Mouse (Mus musculus): ENCODE results near the gene Smg9. TPM values are rescaled to one million over a fixed set of nuclear protein-coding genes. Genes with fewer than 3 reads are reported as not detected.

Gene Smg9
- total RNA-seq, 2 experiments from 2014 or later = 12.8 to 14.9 TPM

- intact Hi-C loops (cut with DNase I) = loop anchor here (1.0 kb wide), 1 partner anchor 25 kb away; no protein-coding TSS in a partner anchor
- DNase-seq = no peak
Observed at GRCm38 (mm10) chr7:24469126-24469525, 69.7 kb downstream of the Smg9 start.

- DNase-seq = no peak
- intact Hi-C loops (cut with DNase I) = loop anchor here (5.0 to 10.0 kb wide), 2 partner anchors 92 to 194 kb away; no protein-coding TSS in a partner anchor
Observed at GRCm38 (mm10) chr7:24470356-24470755, 70.9 kb downstream of the Smg9 start.

Other genes with a start within 250 kb of the Smg9 start
- gene Zfp114, start 224.6 kb upstream of the Smg9 start, total RNA-seq (2021) = under 1 TPM; 0.12 to 0.19 TPM
- gene Zfp111, start 188.2 kb upstream of the Smg9 start, total RNA-seq (2021) = 1 to 10 TPM; 4.7 to 9.8 TPM
- 1 to 10 TPM; 1.3 to 2.1 TPM for gene Zfp109, start 162.1 kb upstream of the Smg9 start, total RNA-seq (2021)
- 1 to 10 TPM; 1.4 to 1.7 TPM for gene Zfp108, start 144.8 kb upstream of the Smg9 start, total RNA-seq (2021)
- 1 to 10 TPM; 3.5 to 5.0 TPM for gene Zfp93, start 129.2 kb upstream of the Smg9 start, total RNA-seq (2021)
- gene Zfp61, start 98.4 kb upstream of the Smg9 start, total RNA-seq (2021) = 1 to 10 TPM; 4.0 to 5.5 TPM
- 1 to 10 TPM; 2.2 to 2.5 TPM for gene Zfp94, start 83.0 kb upstream of the Smg9 start, total RNA-seq (2021)
- under 1 TPM in 1 of 2 experiments, not detected in 1; 0.31 TPM for gene Tescl, start 65.7 kb upstream of the Smg9 start, total RNA-seq (2021)
- gene Lypd5, start 50.4 kb upstream of the Smg9 start, total RNA-seq (2021) = not detected
- 1 to 10 TPM; 1.2 to 2.2 TPM for gene Kcnn4, start 29.4 kb upstream of the Smg9 start, total RNA-seq (2021)
- not detected for gene Irgc1, start 52.7 kb downstream of the Smg9 start, total RNA-seq (2021)
- gene Plaur, start 62.9 kb downstream of the Smg9 start, total RNA-seq (2021) = 1 to 10 TPM; 4.2 to 6.1 TPM
- 10 to 100 TPM; 18.6 to 22.7 TPM for gene Cadm4, start 82.4 kb downstream of the Smg9 start, total RNA-seq (2021)
- gene Zfp428, start 107.4 kb downstream of the Smg9 start, total RNA-seq (2021) = 10 to 100 TPM; 15.3 to 18.8 TPM
- not detected for gene AC161166.1, start 112.8 kb downstream of the Smg9 start, total RNA-seq (2021)
- 10 to 100 TPM; 18.3 to 20.1 TPM for gene Irgq, start 131.1 kb downstream of the Smg9 start, total RNA-seq (2021)
- not detected for gene Pinlyp, start 146.5 kb downstream of the Smg9 start, total RNA-seq (2021)
- 10 to 100 TPM; 28.8 to 33.2 TPM for gene Xrcc1, start 146.7 kb downstream of the Smg9 start, total RNA-seq (2021)
- 10 to 100 TPM; 20.5 to 25.0 TPM for gene Ethe1, start 187.9 kb downstream of the Smg9 start, total RNA-seq (2021)
- gene Zfp575, start 188.0 kb downstream of the Smg9 start, total RNA-seq (2021) = under 1 TPM; 0.32 to 0.45 TPM
- gene Phldb3, start 211.1 kb downstream of the Smg9 start, total RNA-seq (2021) = under 1 TPM; 0.22 to 0.48 TPM
- not detected for gene Lypd3, start 236.9 kb downstream of the Smg9 start, total RNA-seq (2021)

Data from heart, postnatal 10 days (tissue).